Mouse (Mus musculus) MEL (cell line): ENCODE data around the gene Gm39653. TPM values are rescaled to one million over a fixed set of nuclear protein-coding genes. Genes with fewer than 3 reads are reported as not detected.

ENCODE experiments used
- DNase-seq: peaks from one replicate; pipeline ENCODE4 v3.0.0; 2011; ENCODE audit warnings: low read depth, low spot score
- H3K27ac ChIP-seq: 2 replicates; pipeline ENCODE4 v1.5.1; 2012; ENCODE audit warnings: low read depth, mild to moderate bottlenecking, control low read depth, low read length, moderate library complexity; ENCODE audit not compliant: control insufficient read depth
- H3K27me3 ChIP-seq, 2 experiments: fragments of 150-350 bp in 1 of 2; sonication (generic) in 1 of 2; 2 replicates each; pipeline ENCODE4 v1.6.1; 2012; ENCODE audit warnings: low read length in 2 of 2, mild to moderate bottlenecking in 2 of 2, improper control_type of control experiment in 1 of 2, moderate library complexity in 1 of 2; ENCODE audit not compliant: insufficient read depth in 2 of 2, control insufficient read depth in 1 of 2
- H3K36me3 ChIP-seq, 2 experiments: 2 replicates each; pipeline ENCODE4 v1.6.1; 2012 to 2014; ENCODE audit warnings: low read length in 2 of 2, improper control_type of control experiment in 1 of 2, inconsistent platforms in 1 of 2, mild to moderate bottlenecking in 1 of 2; ENCODE audit not compliant: insufficient read depth in 2 of 2, control insufficient read depth in 1 of 2
- H3K4me1 ChIP-seq, 2 experiments: fragments of 150-350 bp in 1 of 2; sonication (generic) in 1 of 2; 2 replicates each; pipeline ENCODE4 v1.6.1; 2012; ENCODE audit warnings: low read length in 2 of 2, improper control_type of control experiment in 1 of 2, mild to moderate bottlenecking in 1 of 2; ENCODE audit not compliant: insufficient read depth in 2 of 2, control insufficient read depth in 1 of 2
- H3K4me3 ChIP-seq, 2 experiments: fragments of 150-350 bp in 1 of 2; sonication (generic) in 1 of 2; 2 replicates each; pipeline ENCODE4 v1.5.1; 2012; ENCODE audit warnings: low read depth in 2 of 2, low read length in 2 of 2, mild to moderate bottlenecking in 2 of 2, moderate library complexity in 2 of 2, control low read depth in 1 of 2, improper control_type of control experiment in 1 of 2; ENCODE audit not compliant: control insufficient read depth in 1 of 2, insufficient read depth in 1 of 2
- H3K79me2 ChIP-seq: 2 replicates; pipeline ENCODE4 v1.6.1; 2012; ENCODE audit warnings: mild to moderate bottlenecking, low read length, moderate library complexity; ENCODE audit not compliant: control insufficient read depth, poor library complexity, insufficient read depth
- H3K9ac ChIP-seq: 2 replicates; pipeline ENCODE4 v1.6.1; 2012; ENCODE audit warnings: low read depth, mild to moderate bottlenecking, control low read depth, low read length, moderate library complexity; ENCODE audit not compliant: control insufficient read depth, poor library complexity, severe bottlenecking
- H3K9me3 ChIP-seq: fragments of 150-350 bp; sonication (generic); replicated peaks from 2 replicates; pipeline ENCODE4 v1.6.1; 2012; ENCODE audit warnings: mild to moderate bottlenecking, low read length, improper control_type of control experiment, moderate library complexity; ENCODE audit not compliant: insufficient read depth
- BHLHE40 ChIP-seq: IDR thresholded peaks from 2 replicates; pipeline ENCODE4 v1.6.1; 2012; ENCODE audit warnings: low read depth, mild to moderate bottlenecking, inconsistent platforms, low read length, improper control_type of control experiment, borderline replicate concordance
- CHD2 ChIP-seq: IDR thresholded peaks from 2 replicates; pipeline ENCODE4 v1.6.1; 2011; ENCODE audit warnings: low read length, improper control_type of control experiment
- ELF1 ChIP-seq: IDR thresholded peaks from 2 replicates; pipeline ENCODE4 v1.6.1; 2014; ENCODE audit warnings: low read depth, mild to moderate bottlenecking, inconsistent platforms, low read length, improper control_type of control experiment, moderate library complexity
- EP300 ChIP-seq, 2 experiments: IDR thresholded peaks; 2 replicates each; pipeline ENCODE4 v1.6.1; 2011; ENCODE audit warnings: improper control_type of control experiment in 2 of 2, low read length in 2 of 2, low read depth in 1 of 2, mild to moderate bottlenecking in 1 of 2
- GABPA ChIP-seq: IDR thresholded peaks from 2 replicates; pipeline ENCODE4 v1.6.1; 2012; ENCODE audit warnings: low read depth, mild to moderate bottlenecking, inconsistent platforms, low read length, improper control_type of control experiment, moderate library complexity
- GATA1 ChIP-seq: IDR thresholded peaks from 2 replicates; pipeline ENCODE4 v1.6.1; 2011; ENCODE audit warnings: low read depth, low read length, improper control_type of control experiment
- MAFK ChIP-seq: IDR thresholded peaks from 2 replicates; pipeline ENCODE4 v1.6.1; 2011; ENCODE audit warnings: low read depth, mild to moderate bottlenecking, low read length, improper control_type of control experiment, borderline replicate concordance
- MEF2A ChIP-seq: IDR thresholded peaks from 2 replicates; pipeline ENCODE4 v1.6.1; 2014; ENCODE audit warnings: low read depth, mild to moderate bottlenecking, inconsistent platforms, low read length, improper control_type of control experiment; ENCODE audit not compliant: poor library complexity, insufficient replicate concordance, severe bottlenecking; ENCODE audit errors: extremely low read depth
- MYC ChIP-seq: IDR thresholded peaks from 2 replicates; pipeline ENCODE4 v1.6.1; 2011; ENCODE audit warnings: low read depth, mild to moderate bottlenecking, low read length, improper control_type of control experiment, moderate library complexity
- NELFE ChIP-seq: IDR thresholded peaks from 2 replicates; pipeline ENCODE4 v1.6.1; 2011; ENCODE audit warnings: low read depth, low read length, improper control_type of control experiment
- NRF1 ChIP-seq: IDR thresholded peaks from 2 replicates; pipeline ENCODE4 v1.6.1; 2014; ENCODE audit warnings: low read depth, mild to moderate bottlenecking, inconsistent platforms, low read length, improper control_type of control experiment, moderate library complexity; ENCODE audit not compliant: poor library complexity, insufficient read depth, severe bottlenecking
- POLR2AphosphoS2 ChIP-seq: IDR thresholded peaks from 2 replicates; pipeline ENCODE4 v1.6.1; 2011; ENCODE audit warnings: low read length, improper control_type of control experiment
- RAD21 ChIP-seq: IDR thresholded peaks from 2 replicates; pipeline ENCODE4 v1.6.1; 2011; ENCODE audit warnings: mild to moderate bottlenecking, low read depth, low read length, improper control_type of control experiment
- SMC3 ChIP-seq: IDR thresholded peaks from 2 replicates; pipeline ENCODE4 v1.6.1; 2011; ENCODE audit warnings: low read depth, low read length, improper control_type of control experiment
- TCF12 ChIP-seq: IDR thresholded peaks from 2 replicates; pipeline ENCODE4 v1.6.1; 2014; ENCODE audit warnings: low read depth, mild to moderate bottlenecking, inconsistent platforms, low read length, improper control_type of control experiment, moderate library complexity
- UBTF ChIP-seq: IDR thresholded peaks from 2 replicates; pipeline ENCODE4 v1.6.1; 2012; ENCODE audit warnings: low read depth, mild to moderate bottlenecking, inconsistent platforms, low read length, improper control_type of control experiment, moderate library complexity, borderline replicate concordance; ENCODE audit not compliant: insufficient read depth
- USF2 ChIP-seq, 2 experiments: IDR thresholded peaks; 2 replicates each; pipeline ENCODE4 v1.6.1; 2011 to 2012; ENCODE audit warnings: improper control_type of control experiment in 2 of 2, low read length in 2 of 2, borderline replicate concordance in 1 of 2, inconsistent platforms in 1 of 2, low read depth in 1 of 2, mild to moderate bottlenecking in 1 of 2; ENCODE audit not compliant: insufficient read depth in 1 of 2
- ZKSCAN1 ChIP-seq: IDR thresholded peaks from 2 replicates; pipeline ENCODE4 v1.6.1; 2012; ENCODE audit warnings: low read depth, mild to moderate bottlenecking, inconsistent platforms, low read length, improper control_type of control experiment, moderate library complexity
- ZNF384 ChIP-seq: IDR thresholded peaks from 2 replicates; pipeline ENCODE4 v1.6.1; 2012; ENCODE audit warnings: low read depth, mild to moderate bottlenecking, inconsistent platforms, low read length, improper control_type of control experiment
- polyA plus RNA-seq, 2 experiments: library from polyadenylated mRNA; stranded (reverse) in 1 of 2; unstranded in 1 of 2; fragments of >175 nt in 1 of 2; fragments of >200 nt in 1 of 2; gene quantifications; 2 replicates each; pipeline versions ENCODE4 v1.2.1 to v1.2.4; 2012; ENCODE audit warnings: low replicate concordance in 2 of 2, low read depth in 1 of 2; ENCODE audit not compliant: insufficient read length in 2 of 2, insufficient read depth in 1 of 2, missing spikeins in 1 of 2
- total RNA-seq: library from RNA; depleted of rRNA; stranded (reverse); fragments of 300-350 nt; gene quantifications from 2 replicates; pipeline ENCODE4 v1.2.3, GENCODE M21; 2012

Gene Gm39653
- total and polyA plus RNA-seq, 3 experiments = not detected

DNA sequence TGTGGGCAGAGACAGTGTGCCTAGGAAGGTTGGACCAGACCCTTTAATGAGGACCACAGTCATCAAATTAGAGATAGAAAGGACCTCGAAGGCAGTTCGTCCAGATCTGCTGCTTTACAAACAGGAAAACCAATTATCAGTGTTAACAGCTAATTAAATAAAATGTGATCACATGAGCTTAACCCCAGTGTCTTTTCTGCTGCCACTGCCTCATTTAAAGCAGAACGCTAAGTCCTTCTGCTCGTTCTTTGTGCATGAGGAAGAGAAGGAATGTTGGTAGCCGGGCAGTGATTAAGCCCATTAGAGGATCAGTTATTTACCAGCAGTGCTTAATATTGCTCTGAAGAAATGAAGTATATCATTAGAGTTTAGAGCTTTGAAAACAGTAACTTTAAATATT is 39.0 kb upstream of the Gm39653 start:
- TF ChIP-seq ZNF384 (no peak), GATA1 (no peak), MEF2A (no peak), NELFE (no peak), SMC3 (no peak), EP300 (IDR thresholded peaks at IDR 0.05; ENCODE audit: low read depth in 1 of 2, low read length in 2 of 2) (no peak), NRF1 (no peak), BHLHE40 (no peak), POLR2AphosphoS2 (no peak), CHD2 (no peak), MYC (no peak), ZKSCAN1 (no peak), GABPA (no peak), TCF12 (no peak), MAFK (no peak), ELF1 (no peak), RAD21 (no peak), UBTF (no peak)
- Histone ChIP-seq H3K9me3 (no peaks in the 10 kb centered on the region), H3K4me1 (no peaks in the 10 kb centered on the region)

DNA sequence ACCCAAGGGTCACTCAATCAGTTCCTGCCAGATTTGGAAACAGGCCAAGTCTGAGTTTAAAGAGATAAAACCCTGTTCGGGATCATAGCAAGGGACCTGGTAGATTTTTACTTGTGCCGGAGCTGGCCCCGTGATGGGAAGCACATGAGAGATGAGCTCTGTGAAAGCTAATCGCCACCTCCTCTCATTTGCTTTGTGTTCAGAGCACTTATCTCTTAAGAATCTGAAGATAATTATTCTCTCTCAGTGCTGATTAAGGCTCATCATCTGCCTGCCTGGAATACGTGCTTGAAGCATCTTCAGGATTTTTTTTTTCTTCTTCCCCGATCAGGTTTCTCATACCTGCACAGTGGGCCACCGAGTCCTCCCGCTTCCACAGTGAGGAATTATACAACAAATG is 36.6 kb upstream of the Gm39653 start:
- H3K4me3 ChIP-seq = no peak overlapping the region
- no peak for DNase-seq
- H3K27ac ChIP-seq = no peak overlapping the region
- no peaks in the 10 kb centered on the region for H3K27me3 ChIP-seq
- no peaks in the 10 kb centered on the region for H3K79me2 ChIP-seq
- TF ChIP-seq USF2 (IDR thresholded peaks at IDR 0.05; ENCODE audit: borderline replicate concordance in 1 of 2, insufficient read depth in 1 of 2, low read depth in 1 of 2, low read length in 2 of 2) = no peak
- no peak overlapping the region for H3K9ac ChIP-seq
- no peaks in the 10 kb centered on the region for H3K9me3 ChIP-seq
- H3K4me1 ChIP-seq = no peaks in the 10 kb centered on the region
- H3K36me3 ChIP-seq = no peaks in the 10 kb centered on the region

More for the DNA sequence above, 39.0 kb upstream of the Gm39653 start:
- Histone ChIP-seq H3K9ac (no peak overlapping the region), H3K36me3 (no peaks in the 10 kb centered on the region), H3K27me3 (no peaks in the 10 kb centered on the region), H3K4me3 (no peak overlapping the region), H3K79me2 (no peaks in the 10 kb centered on the region), H3K27ac (no peak overlapping the region)
- DNase-seq = no peak
